Mouse (Mus musculus) limb, embryonic 14.5 days (tissue): ENCODE measurements around the gene Rhobtb1. TPM values are rescaled to one million over a fixed set of nuclear protein-coding genes. Genes with fewer than 3 reads are reported as not detected.

Experiments
- ATAC-seq: fragments of 200-750 bp; cut with Nextera tagmentation; 2 replicates; pipeline ENCODE4 v1.8.0; 2017; ENCODE audit warnings: low read depth, moderate number of reproducible peaks, moderate TSS enrichment; ENCODE audit not compliant: low FRiP score
- DNase-seq: peaks from one replicate; pipeline ENCODE4 v3.0.0-alpha.2; 2015; ENCODE audit warnings: low spot score
- H3K27ac ChIP-seq: fragments of 300-500 bp; sonication (generic); replicated peaks from 2 replicates; pipeline ENCODE4 v1.5.1; 2014; ENCODE audit warnings: low read depth, mild to moderate bottlenecking, low read length, moderate library complexity, mixed read lengths
- H3K27me3 ChIP-seq: fragments of 300-500 bp; sonication (generic); 2 replicates; pipeline ENCODE4 v1.6.1; 2014; ENCODE audit warnings: low read length, mixed read lengths; ENCODE audit not compliant: control insufficient read depth, insufficient read depth
- H3K36me3 ChIP-seq: fragments of 300-500 bp; sonication (generic); 2 replicates; pipeline ENCODE4 v1.6.1; 2014; ENCODE audit warnings: mild to moderate bottlenecking, low read length, moderate library complexity, mixed read lengths; ENCODE audit not compliant: control insufficient read depth, insufficient read depth
- H3K4me1 ChIP-seq: fragments of 300-500 bp; sonication (generic); 2 replicates; pipeline ENCODE4 v1.6.1; 2014; ENCODE audit warnings: antibody characterized with exemption, low read length, mixed read lengths; ENCODE audit not compliant: control insufficient read depth, insufficient read depth
- H3K4me2 ChIP-seq: fragments of 300-500 bp; sonication (generic); replicated peaks from 2 replicates; pipeline ENCODE4 v1.6.1; 2014; ENCODE audit warnings: low read depth, mild to moderate bottlenecking, low read length, moderate library complexity; ENCODE audit not compliant: severe bottlenecking
- H3K4me3 ChIP-seq: fragments of 300-500 bp; sonication (generic); replicated peaks from 2 replicates; pipeline ENCODE4 v1.5.1; 2014; ENCODE audit warnings: low read length
- H3K9ac ChIP-seq: fragments of 300-500 bp; sonication (generic); 2 replicates; pipeline ENCODE4 v1.6.1; 2014; ENCODE audit warnings: mild to moderate bottlenecking, low read depth, low read length, moderate library complexity; ENCODE audit not compliant: severe bottlenecking
- H3K9me3 ChIP-seq: fragments of 300-500 bp; sonication (generic); 2 replicates; pipeline ENCODE4 v1.6.1; 2016; ENCODE audit warnings: low read length; ENCODE audit not compliant: control insufficient read depth
- POLR2A ChIP-seq: fragments of 200-500 bp; IDR thresholded peaks from 2 replicates; pipeline ENCODE4 v1.8.0; 2012; ENCODE audit warnings: inconsistent platforms, mild to moderate bottlenecking, moderate library complexity, borderline replicate concordance; ENCODE audit not compliant: insufficient read depth, insufficient read length; ENCODE audit errors: extremely low read depth
- WGBS: fragments of 180-500 bp; shearing (Covaris S2); extraction: QIAGEN DNeasy Blood & Tissue Kit; methylation state at CpG from one replicate; pipeline ENCODE4 v1.1.7; 2014; 5-methylcytosine and 5-hydroxymethylcytosine counted together
- polyA plus RNA-seq, 2 experiments: library from polyadenylated mRNA; depleted of rRNA in 1 of 2; stranded (reverse) in 1 of 2; unstranded in 1 of 2; fragments of >200 nt; fragmentation: Nextera tagmentation in 1 of 2; extraction: Ambion mirVana in 1 of 2; gene quantifications; 2 replicates each; pipeline versions ENCODE4 v1.2.1 to v1.2.3; 2012 to 2014

The Rhobtb1 gene
- polyA plus RNA-seq, 2 experiments: 17.5 to 35.0 TPM

- ATAC-seq (no peak), DNase-seq (no peak)
- no peak overlapping the region for H3K9ac ChIP-seq
- WGBS: 94% methylated on average over 10 of the region's 10 CpGs
- H3K4me2 ChIP-seq: no peak overlapping the region
- TF ChIP-seq POLR2A: no peak
- H3K9me3 ChIP-seq: peaks cover 7% of the 10 kb centered on the region; the same call in 1 of the 2 replicates
- peaks cover 15% of the 10 kb centered on the region; the same call in 1 of the 2 replicates for H3K4me1 ChIP-seq
- H3K27ac ChIP-seq: no peak overlapping the region
- peaks cover 4% of the 10 kb centered on the region; the same call in 1 of the 2 replicates for H3K36me3 ChIP-seq
- no peak overlapping the region for H3K4me3 ChIP-seq
- H3K27me3 ChIP-seq: no peaks in the 10 kb centered on the region
Observed at GRCm38 (mm10) chr10:69210006-69210405, 58.8 kb downstream of the Rhobtb1 start.

DNA sequence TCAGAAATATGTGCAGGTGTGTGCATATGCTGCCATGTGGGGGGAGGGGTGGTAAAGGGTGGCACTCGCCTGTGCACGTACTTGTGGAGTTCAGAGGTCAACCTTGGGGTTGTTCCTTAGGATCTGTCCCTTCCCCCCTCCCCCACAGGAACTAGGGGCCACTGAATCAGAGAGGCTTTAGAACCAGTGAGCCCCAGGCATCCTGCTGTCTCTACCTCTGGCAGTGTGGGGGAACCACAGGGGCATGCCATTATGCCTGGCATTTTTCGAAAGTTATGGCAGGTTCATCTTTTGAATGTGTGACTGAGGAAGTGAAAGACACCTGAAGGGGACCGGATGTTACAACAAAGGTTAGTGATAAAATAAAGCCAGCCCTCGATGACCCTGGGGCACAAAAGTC, 59.4 kb downstream of the Rhobtb1 start:
- ATAC-seq (no peak), DNase-seq (no peak)
- WGBS: 73% methylated on average over 5 of the region's 5 CpGs
- Histone ChIP-seq H3K4me1 (peaks cover 15% of the 10 kb centered on the region; the same call in 1 of the 2 replicates), H3K9me3 (peaks cover 7% of the 10 kb centered on the region; the same call in 1 of the 2 replicates), H3K4me3 (no peak overlapping the region), H3K9ac (no peak overlapping the region), H3K36me3 (peaks cover 4% of the 10 kb centered on the region; the same call in 1 of the 2 replicates), H3K27me3 (no peaks in the 10 kb centered on the region), H3K27ac (no peak overlapping the region), H3K4me2 (no peak overlapping the region)
- no peak for TF ChIP-seq POLR2A

- peak overlapping the region; percentile 96 for H3K9ac ChIP-seq
- no peaks in the 10 kb centered on the region for H3K27me3 ChIP-seq
- no peak for DNase-seq
- H3K9me3 ChIP-seq: peaks cover 9% of the 10 kb centered on the region; the same call in 1 of the 2 replicates
- TF ChIP-seq POLR2A: no peak
- peak overlapping the region; percentile 85 for H3K4me2 ChIP-seq
- H3K4me1 ChIP-seq: peaks cover 15% of the 10 kb centered on the region; the same call in 1 of the 2 replicates
- H3K4me3 ChIP-seq: peak overlapping the region; percentile 83
- H3K27ac ChIP-seq: peak overlapping the region; percentile 99
- WGBS: 57% methylated on average over 8 of the region's 8 CpGs
- ATAC-seq: no peak
- H3K36me3 ChIP-seq: peaks cover 8% of the 10 kb centered on the region
Observed at GRCm38 (mm10) chr10:69211560-69211959, 60.3 kb downstream of the Rhobtb1 start.

GRCm38 (mm10) chr10:69211976-69212375, 60.7 kb downstream of the Rhobtb1 start:
- 5% methylated on average over 14 of the region's 14 CpGs for WGBS
- ATAC-seq: peak; percentile 5; the same call in 1 of the 2 replicates

GRCm38 (mm10) chr10:69212542-69213440, 61.6 kb downstream of the Rhobtb1 start, which contains the start of gene A930033H14Rik:
TSS of gene A930033H14Rik (minus strand) at chr10:69213098.
- WGBS: 1% methylated on average over 68 of the region's 84 CpGs

More at GRCm38 (mm10) chr10:69211976-69212375, 60.7 kb downstream of the Rhobtb1 start:
- peaks cover 12% of the 10 kb centered on the region for H3K36me3 ChIP-seq
- TF ChIP-seq POLR2A: no peak
- H3K9me3 ChIP-seq: peaks cover 10% of the 10 kb centered on the region; the same call in 1 of the 2 replicates
- peak; percentile 46 for DNase-seq
- H3K9ac ChIP-seq: peak overlapping the region; percentile 96
- H3K4me3 ChIP-seq: peak overlapping the region; percentile 83
- H3K27me3 ChIP-seq: no peaks in the 10 kb centered on the region
- peak overlapping the region; percentile 85 for H3K4me2 ChIP-seq
- H3K4me1 ChIP-seq: peaks cover 15% of the 10 kb centered on the region; the same call in 1 of the 2 replicates
- peak overlapping the region; percentile 99 for H3K27ac ChIP-seq

More at GRCm38 (mm10) chr10:69212542-69213440, 61.6 kb downstream of the Rhobtb1 start, which contains the start of gene A930033H14Rik:
- peak; percentile 88 for DNase-seq
- Histone ChIP-seq H3K9me3 (peaks cover 10% of the 10 kb centered on the region; the same call in 1 of the 2 replicates), H3K4me2 (peak within 1 kb of the TSS; percentile 85), H3K9ac (peak within 1 kb of the TSS; percentile 96), H3K36me3 (peaks cover 18% of the 10 kb centered on the region), H3K4me1 (peaks cover 15% of the 10 kb centered on the region; the same call in 1 of the 2 replicates), H3K27me3 (no peaks in the 10 kb centered on the region), H3K27ac (peak within 1 kb of the TSS; percentile 99), H3K4me3 (peak within 1 kb of the TSS; percentile 83)
- ATAC-seq: peak; percentile 82
- peak; percentile 54; the same call in 1 of the 2 replicates for TF ChIP-seq POLR2A
